Mouse (Mus musculus) midbrain, embryonic 15.5 days (tissue): ENCODE measurements around the gene Gtpbp3. TPM values are rescaled to one million over a fixed set of nuclear protein-coding genes. Genes with fewer than 3 reads are reported as not detected.

Source experiments
- ATAC-seq: fragments of 200-750 bp; cut with Nextera tagmentation; replicated peaks from 2 replicates; pipeline ENCODE4 v1.8.0; 2017; ENCODE audit warnings: moderate TSS enrichment
- H3K27ac ChIP-seq: fragments of 300-500 bp; sonication (generic); 2 replicates; pipeline ENCODE4 v1.5.1; 2015; ENCODE audit warnings: mild to moderate bottlenecking, inconsistent platforms
- H3K27me3 ChIP-seq: fragments of 300-500 bp; sonication (generic); replicated peaks from 2 replicates; pipeline ENCODE4 v1.6.1; 2015; ENCODE audit warnings: inconsistent platforms
- H3K36me3 ChIP-seq: fragments of 300-500 bp; sonication (generic); replicated peaks from 2 replicates; pipeline ENCODE4 v1.6.1; 2015; ENCODE audit warnings: inconsistent platforms
- H3K4me1 ChIP-seq: fragments of 300-500 bp; sonication (generic); 2 replicates; pipeline ENCODE4 v1.6.1; 2015; ENCODE audit warnings: inconsistent platforms
- H3K4me2 ChIP-seq: fragments of 300-500 bp; sonication (generic); 2 replicates; pipeline ENCODE4 v1.6.1; 2015; ENCODE audit warnings: inconsistent platforms, mild to moderate bottlenecking, moderate library complexity
- H3K4me3 ChIP-seq: fragments of 300-500 bp; sonication (generic); 2 replicates; pipeline ENCODE4 v1.5.1; 2015; ENCODE audit warnings: mild to moderate bottlenecking, inconsistent platforms
- H3K9ac ChIP-seq: fragments of 300-500 bp; sonication (generic); 2 replicates; pipeline ENCODE4 v1.6.1; 2015; ENCODE audit warnings: mild to moderate bottlenecking, inconsistent platforms
- H3K9me3 ChIP-seq: fragments of 300-500 bp; sonication (generic); 2 replicates; pipeline ENCODE4 v1.6.1; 2016; ENCODE audit warnings: inconsistent platforms
- WGBS: fragments of 180-500 bp; shearing (Covaris S2); methylation state at CpG from one replicate; pipeline ENCODE4 v1.1.7; 2015; ENCODE audit warnings: mixed read lengths; 5-methylcytosine and 5-hydroxymethylcytosine counted together
- polyA plus RNA-seq: library from polyadenylated mRNA; unstranded; fragments of >200 nt; fragmentation: Nextera tagmentation; extraction: Ambion mirVana; gene quantifications from 2 replicates; pipeline ENCODE4 v1.2.1, GENCODE M21; 2015

The Gtpbp3 gene
- polyA plus RNA-seq: 12.0 and 13.9 TPM in 2 replicates

GRCm38 (mm10) chr8:71487691-71488445, at the start of gene Gtpbp3:
Gene Gtpbp3, plus strand, starts transcription at chr8:71488103.
- Histone ChIP-seq H3K9ac (peak within 1 kb of the TSS; percentile 71), H3K4me2 (peak within 1 kb of the TSS; percentile 100), H3K27ac (peak within 1 kb of the TSS; percentile 73), H3K36me3 (0 out of 2 replicates have a peak, but pooled peaks cover 6% of the 10 kb centered on the region), H3K4me1 (peaks cover 57% of the 10 kb centered on the region), H3K4me3 (peak within 1 kb of the TSS; percentile 68), H3K27me3 (no peaks in the 10 kb centered on the region), H3K9me3 (no peaks in the 10 kb centered on the region)
- WGBS: under 1% methylated on average over 33 of the region's 33 CpGs
- peak; percentile 25 for ATAC-seq

DNA sequence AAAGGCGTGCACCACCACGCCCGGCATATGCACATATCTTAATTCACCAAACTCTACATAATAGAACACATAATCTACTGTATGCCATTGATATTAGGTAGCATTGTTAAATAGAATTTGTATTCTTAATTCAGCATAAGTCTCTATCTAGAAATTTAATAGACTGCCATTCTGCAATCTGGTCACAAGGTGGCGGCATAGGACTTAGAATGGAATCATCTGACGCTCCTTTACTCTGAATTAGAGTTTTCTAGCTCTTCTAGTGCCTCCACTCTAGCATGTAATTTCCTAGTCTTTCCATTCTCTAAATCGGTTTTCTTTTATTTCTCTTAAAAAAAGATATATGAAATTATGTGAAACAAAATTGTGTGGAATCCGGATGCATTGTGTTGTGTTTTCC, 46.5 kb upstream of the Gtpbp3 start:
- Histone ChIP-seq H3K4me3 (no peak overlapping the region), H3K4me2 (no peak overlapping the region), H3K27ac (no peak overlapping the region), H3K36me3 (no peaks in the 10 kb centered on the region), H3K9me3 (no peaks in the 10 kb centered on the region), H3K27me3 (0 out of 2 replicates have a peak, but pooled peaks cover 2% of the 10 kb centered on the region), H3K4me1 (no peaks in the 10 kb centered on the region), H3K9ac (no peak overlapping the region)
- 2% methylated on average over 7 of the region's 7 CpGs for WGBS
- peak; percentile 42; the same call in 1 of the 2 replicates for ATAC-seq

GRCm38 (mm10) chr8:71445096-71445495, 42.8 kb upstream of the Gtpbp3 start:
- Histone ChIP-seq H3K36me3 (no peaks in the 10 kb centered on the region), H3K9me3 (no peaks in the 10 kb centered on the region), H3K27ac (no peak overlapping the region), H3K4me2 (no peak overlapping the region), H3K4me1 (no peaks in the 10 kb centered on the region), H3K9ac (no peak overlapping the region), H3K4me3 (no peak overlapping the region), H3K27me3 (0 out of 2 replicates have a peak, but pooled peaks cover 2% of the 10 kb centered on the region)
- no peak for ATAC-seq
- WGBS: 85% methylated on average over 7 of the region's 7 CpGs

- 68% methylated on average over 4 of the region's 4 CpGs for WGBS
- Histone ChIP-seq H3K9me3 (no peaks in the 10 kb centered on the region), H3K4me2 (no peak overlapping the region), H3K27ac (no peak overlapping the region), H3K4me1 (no peaks in the 10 kb centered on the region), H3K9ac (no peak overlapping the region), H3K4me3 (no peak overlapping the region), H3K27me3 (no peaks in the 10 kb centered on the region), H3K36me3 (no peaks in the 10 kb centered on the region)
- ATAC-seq: no peak
Measured at GRCm38 (mm10) chr8:71451337-71451736, 36.6 kb upstream of the Gtpbp3 start.

- no peak for ATAC-seq
- WGBS: 62% methylated on average over 11 of the region's 11 CpGs
- H3K9ac ChIP-seq: no peak overlapping the region
- 0 out of 2 replicates have a peak, but pooled peaks cover 3% of the 10 kb centered on the region for H3K36me3 ChIP-seq
- no peak overlapping the region for H3K4me2 ChIP-seq
- H3K27ac ChIP-seq: no peak overlapping the region
- no peaks in the 10 kb centered on the region for H3K4me1 ChIP-seq
- H3K27me3 ChIP-seq: no peaks in the 10 kb centered on the region
- no peak overlapping the region for H3K4me3 ChIP-seq
- H3K9me3 ChIP-seq: no peaks in the 10 kb centered on the region
Measured at GRCm38 (mm10) chr8:71451777-71452176, 36.1 kb upstream of the Gtpbp3 start.

DNA sequence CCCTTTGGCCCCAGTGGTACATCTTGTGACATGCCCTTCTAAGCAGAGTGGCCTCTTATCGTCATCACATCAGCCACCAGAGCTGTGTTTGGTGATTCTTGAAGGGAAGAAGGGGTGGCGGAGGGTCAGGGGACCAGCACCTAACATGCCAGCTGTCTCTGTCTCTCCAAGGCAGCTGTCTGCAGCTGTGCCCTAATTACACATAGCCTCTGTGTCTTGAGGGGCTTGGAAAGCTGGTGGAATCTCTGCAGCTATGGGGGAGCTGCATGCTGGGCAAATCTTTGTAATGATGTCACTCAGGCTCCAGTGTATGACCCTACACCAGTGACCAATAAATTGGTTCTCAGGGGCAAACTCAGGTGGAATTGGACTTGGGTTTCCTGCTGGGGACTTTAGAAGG, 35.2 kb upstream of the Gtpbp3 start:
- Histone ChIP-seq H3K27ac (no peak overlapping the region), H3K4me1 (no peaks in the 10 kb centered on the region), H3K9ac (no peak overlapping the region), H3K4me3 (no peak overlapping the region), H3K36me3 (0 out of 2 replicates have a peak, but pooled peaks cover 10% of the 10 kb centered on the region), H3K27me3 (no peaks in the 10 kb centered on the region), H3K4me2 (no peak overlapping the region), H3K9me3 (no peaks in the 10 kb centered on the region)
- no peak for ATAC-seq
- WGBS: 82% methylated on average over 2 of the region's 2 CpGs

GRCm38 (mm10) chr8:71454668-71455067, 33.2 kb upstream of the Gtpbp3 start:
- no peak overlapping the region for H3K4me2 ChIP-seq
- H3K9ac ChIP-seq: no peak overlapping the region
- ATAC-seq: no peak
- peaks cover 4% of the 10 kb centered on the region; the same call in 1 of the 2 replicates for H3K4me1 ChIP-seq
- H3K36me3 ChIP-seq: peaks cover 16% of the 10 kb centered on the region; the same call in 1 of the 2 replicates
- WGBS: 90% methylated on average over 8 of the region's 8 CpGs
- no peaks in the 10 kb centered on the region for H3K9me3 ChIP-seq
- H3K27me3 ChIP-seq: no peaks in the 10 kb centered on the region
- H3K27ac ChIP-seq: no peak overlapping the region
- no peak overlapping the region for H3K4me3 ChIP-seq

GRCm38 (mm10) chr8:71456906-71457305, 31.0 kb upstream of the Gtpbp3 start:
- 42% methylated on average over 22 of the region's 22 CpGs for WGBS
- H3K27ac ChIP-seq: no peak overlapping the region
- H3K4me3 ChIP-seq: no peak overlapping the region
- H3K27me3 ChIP-seq: no peaks in the 10 kb centered on the region
- no peak overlapping the region for H3K4me2 ChIP-seq
- peaks cover 20% of the 10 kb centered on the region for H3K4me1 ChIP-seq
- H3K9ac ChIP-seq: no peak overlapping the region
- H3K36me3 ChIP-seq: peaks cover 31% of the 10 kb centered on the region; the same call in 1 of the 2 replicates
- ATAC-seq: no peak
- no peaks in the 10 kb centered on the region for H3K9me3 ChIP-seq

- H3K36me3 ChIP-seq: peaks cover 31% of the 10 kb centered on the region; the same call in 1 of the 2 replicates
- no peak overlapping the region for H3K27ac ChIP-seq
- 86% methylated on average over 20 of the region's 20 CpGs for WGBS
Measured at GRCm38 (mm10) chr8:71457659-71458270, 30.1 kb upstream of the Gtpbp3 start.

GRCm38 (mm10) chr8:71460716-71461115, 27.2 kb upstream of the Gtpbp3 start:
- Histone ChIP-seq H3K4me1 (peaks cover 45% of the 10 kb centered on the region), H3K9ac (no peak overlapping the region), H3K36me3 (peaks cover 31% of the 10 kb centered on the region; the same call in 1 of the 2 replicates)

More at GRCm38 (mm10) chr8:71457659-71458270, 30.1 kb upstream of the Gtpbp3 start:
- Histone ChIP-seq H3K9me3 (no peaks in the 10 kb centered on the region), H3K9ac (no peak overlapping the region), H3K4me1 (peaks cover 29% of the 10 kb centered on the region), H3K4me3 (no peak overlapping the region), H3K27me3 (no peaks in the 10 kb centered on the region), H3K4me2 (no peak overlapping the region)
- ATAC-seq: no peak

GRCm38 (mm10) chr8:71461152-71461840, 26.6 kb upstream of the Gtpbp3 start:
- Histone ChIP-seq H3K27me3 (no peaks in the 10 kb centered on the region), H3K36me3 (peaks cover 37% of the 10 kb centered on the region; the same call in 1 of the 2 replicates), H3K9ac (no peak overlapping the region), H3K4me1 (peaks cover 51% of the 10 kb centered on the region), H3K4me2 (peak overlapping the region; percentile 92; the same call in 1 of the 2 replicates), H3K4me3 (no peak overlapping the region), H3K27ac (no peak overlapping the region), H3K9me3 (no peaks in the 10 kb centered on the region)
- ATAC-seq: no peak
- WGBS: 83% methylated on average over 47 of the region's 47 CpGs

More at GRCm38 (mm10) chr8:71460716-71461115, 27.2 kb upstream of the Gtpbp3 start:
- H3K9me3 ChIP-seq: no peaks in the 10 kb centered on the region
- H3K27ac ChIP-seq: no peak overlapping the region
- ATAC-seq: no peak
- no peak overlapping the region for H3K4me2 ChIP-seq
- H3K4me3 ChIP-seq: no peak overlapping the region
- 93% methylated on average over 6 of the region's 6 CpGs for WGBS
- H3K27me3 ChIP-seq: no peaks in the 10 kb centered on the region

GRCm38 (mm10) chr8:71462191-71462590, 25.7 kb upstream of the Gtpbp3 start:
- Histone ChIP-seq H3K9me3 (no peaks in the 10 kb centered on the region), H3K4me3 (peak overlapping the region; percentile 95), H3K9ac (peak overlapping the region; percentile 95), H3K27ac (0 out of 2 replicates have a peak overlapping the region, but pooled peaks have one; percentile 86), H3K4me2 (peak overlapping the region; percentile 92), H3K36me3 (peaks cover 30% of the 10 kb centered on the region; the same call in 1 of the 2 replicates), H3K27me3 (no peaks in the 10 kb centered on the region), H3K4me1 (peaks cover 51% of the 10 kb centered on the region)
- no peak for ATAC-seq
- WGBS: 76% methylated on average over 4 of the region's 4 CpGs
